Mouse (Mus musculus): ENCODE results near the gene Dennd4a. TPM values are rescaled to one million over a fixed set of nuclear protein-coding genes. Genes with fewer than 3 reads are reported as not detected.

The Dennd4a gene
- polyA plus RNA-seq, 1 experiment from 2014 or later = 12.0 TPM

- no peaks in the 10 kb centered on the region for H3K9me3 ChIP-seq
- 77% methylated on average over 6 of the region's 6 CpGs for WGBS
- no peak overlapping the region for H3K27ac ChIP-seq
- H3K27me3 ChIP-seq (replicated peaks) = no peaks in the 10 kb centered on the region
- no peak overlapping the region for H3K4me2 ChIP-seq
- no peak for ATAC-seq (replicated peaks)
- no peaks in the 10 kb centered on the region for H3K36me3 ChIP-seq (replicated peaks)
- no peak overlapping the region for H3K4me3 ChIP-seq
- no peaks in the 10 kb centered on the region for H3K4me1 ChIP-seq
- no peak overlapping the region for H3K9ac ChIP-seq
Measured at GRCm38 (mm10) chr9:64830092-64830618, 19.0 kb downstream of the Dennd4a start.

- no peaks in the 10 kb centered on the region for H3K9me3 ChIP-seq
- no peaks in the 10 kb centered on the region for H3K27me3 ChIP-seq (replicated peaks)
- ATAC-seq (replicated peaks) = no peak
- WGBS = 91% methylated on average over 7 of the region's 7 CpGs
- H3K4me3 ChIP-seq = no peak overlapping the region
- no peaks in the 10 kb centered on the region for H3K36me3 ChIP-seq (replicated peaks)
- no peak overlapping the region for H3K4me2 ChIP-seq
- no peaks in the 10 kb centered on the region for H3K4me1 ChIP-seq
- no peak overlapping the region for H3K27ac ChIP-seq
- H3K9ac ChIP-seq = no peak overlapping the region
Measured at GRCm38 (mm10) chr9:64830641-64831040, 19.5 kb downstream of the Dennd4a start.

- Histone ChIP-seq H3K27me3 (replicated peaks) (no peaks in the 10 kb centered on the region), H3K9ac (no peak overlapping the region), H3K9me3 (no peaks in the 10 kb centered on the region), H3K36me3 (replicated peaks) (no peaks in the 10 kb centered on the region), H3K27ac (no peak overlapping the region), H3K4me3 (no peak overlapping the region), H3K4me2 (no peak overlapping the region), H3K4me1 (no peaks in the 10 kb centered on the region)
- no peak for ATAC-seq (replicated peaks)
- whole genome bisulfite sequencing = 96% methylated on average over 2 of the region's 2 CpGs
Measured at GRCm38 (mm10) chr9:64831760-64832159, 20.6 kb downstream of the Dennd4a start.

- no peaks in the 10 kb centered on the region for H3K9me3 ChIP-seq
- ATAC-seq (replicated peaks) = no peak
- no peak overlapping the region for H3K9ac ChIP-seq
- H3K36me3 ChIP-seq (replicated peaks) = no peaks in the 10 kb centered on the region
- no peaks in the 10 kb centered on the region for H3K4me1 ChIP-seq
- no peak overlapping the region for H3K4me3 ChIP-seq
- no peak overlapping the region for H3K27ac ChIP-seq
- H3K27me3 ChIP-seq (replicated peaks) = no peaks in the 10 kb centered on the region
- no peak overlapping the region for H3K4me2 ChIP-seq
- 95% methylated on average over 3 of the region's 3 CpGs for WGBS
Measured at GRCm38 (mm10) chr9:64834418-64834817, 23.3 kb downstream of the Dennd4a start.

- H3K27ac ChIP-seq = no peak overlapping the region
- WGBS = 90% methylated on average over 4 of the region's 4 CpGs
- peaks cover 11% of the 10 kb centered on the region; the same call in 1 of the 2 replicates for H3K36me3 ChIP-seq (replicated peaks)
- H3K9ac ChIP-seq = no peak overlapping the region
- no peaks in the 10 kb centered on the region for H3K9me3 ChIP-seq
- H3K27me3 ChIP-seq (replicated peaks) = no peaks in the 10 kb centered on the region
- no peak overlapping the region for H3K4me2 ChIP-seq
- H3K4me1 ChIP-seq = no peaks in the 10 kb centered on the region
- no peak overlapping the region for H3K4me3 ChIP-seq
- no peak for ATAC-seq (replicated peaks)
Measured at GRCm38 (mm10) chr9:64845355-64845754, 34.2 kb downstream of the Dennd4a start.

GRCm38 (mm10) chr9:64849548-64849947 is 38.4 kb downstream of the Dennd4a start:
- ATAC-seq (replicated peaks) = no peak
- Histone ChIP-seq H3K4me1 (no peaks in the 10 kb centered on the region), H3K4me2 (no peak overlapping the region), H3K9ac (no peak overlapping the region), H3K4me3 (no peak overlapping the region), H3K36me3 (replicated peaks) (peaks cover 6% of the 10 kb centered on the region; the same call in 1 of the 2 replicates), H3K27me3 (replicated peaks) (no peaks in the 10 kb centered on the region), H3K27ac (no peak overlapping the region), H3K9me3 (no peaks in the 10 kb centered on the region)
- 80% methylated on average over 1 of the region's 1 CpGs for WGBS

- H3K4me3 ChIP-seq = no peak overlapping the region
Measured at GRCm38 (mm10) chr9:64860083-64860482, 48.9 kb downstream of the Dennd4a start.

GRCm38 (mm10) chr9:64862687-64863086 is 51.5 kb downstream of the Dennd4a start:
- no peaks in the 10 kb centered on the region for H3K9me3 ChIP-seq
- peaks cover 5% of the 10 kb centered on the region for H3K36me3 ChIP-seq (replicated peaks)
- H3K4me1 ChIP-seq = no peaks in the 10 kb centered on the region
- 82% methylated on average over 2 of the region's 2 CpGs for WGBS
- H3K27ac ChIP-seq = no peak overlapping the region
- H3K4me2 ChIP-seq = no peak overlapping the region
- H3K9ac ChIP-seq = no peak overlapping the region
- no peak overlapping the region for H3K4me3 ChIP-seq
- no peaks in the 10 kb centered on the region for H3K27me3 ChIP-seq (replicated peaks)
- ATAC-seq (replicated peaks) = no peak

More at GRCm38 (mm10) chr9:64860083-64860482, 48.9 kb downstream of the Dennd4a start:
- Histone ChIP-seq H3K27ac (no peak overlapping the region), H3K9me3 (no peaks in the 10 kb centered on the region), H3K4me2 (no peak overlapping the region), H3K4me1 (no peaks in the 10 kb centered on the region), H3K36me3 (replicated peaks) (peaks cover 5% of the 10 kb centered on the region), H3K9ac (no peak overlapping the region), H3K27me3 (replicated peaks) (no peaks in the 10 kb centered on the region)
- no peak for ATAC-seq (replicated peaks)

- H3K4me2 ChIP-seq = no peak overlapping the region
- H3K27me3 ChIP-seq (replicated peaks) = no peaks in the 10 kb centered on the region
- ATAC-seq (replicated peaks) = no peak
- H3K9me3 ChIP-seq = no peaks in the 10 kb centered on the region
- 89% methylated on average over 5 of the region's 5 CpGs for WGBS
- H3K9ac ChIP-seq = no peak overlapping the region
- H3K4me3 ChIP-seq = no peak overlapping the region
- no peak overlapping the region for H3K27ac ChIP-seq
- H3K4me1 ChIP-seq = no peaks in the 10 kb centered on the region
- peaks cover 3% of the 10 kb centered on the region; the same call in 1 of the 2 replicates for H3K36me3 ChIP-seq (replicated peaks)
Measured at GRCm38 (mm10) chr9:64886008-64886407, 74.9 kb downstream of the Dennd4a start.

- Histone ChIP-seq H3K36me3 (replicated peaks) (peaks cover 25% of the 10 kb centered on the region; the same call in 1 of the 2 replicates), H3K27me3 (replicated peaks) (no peaks in the 10 kb centered on the region), H3K4me3 (no peak overlapping the region), H3K4me1 (no peaks in the 10 kb centered on the region), H3K27ac (no peak overlapping the region), H3K4me2 (no peak overlapping the region), H3K9ac (no peak overlapping the region), H3K9me3 (no peaks in the 10 kb centered on the region)
- WGBS = 87% methylated on average over 10 of the region's 10 CpGs
- no peak for ATAC-seq (replicated peaks)
Measured at GRCm38 (mm10) chr9:64896605-64897004, 85.5 kb downstream of the Dennd4a start.

- no peaks in the 10 kb centered on the region for H3K27me3 ChIP-seq (replicated peaks)
- no peak overlapping the region for H3K4me3 ChIP-seq
- ATAC-seq (replicated peaks) = no peak
- H3K36me3 ChIP-seq (replicated peaks) = peaks cover 13% of the 10 kb centered on the region
- no peaks in the 10 kb centered on the region for H3K4me1 ChIP-seq
- no peak overlapping the region for H3K9ac ChIP-seq
- H3K9me3 ChIP-seq = no peaks in the 10 kb centered on the region
- H3K27ac ChIP-seq = no peak overlapping the region
- WGBS = 24% methylated on average over 4 of the region's 4 CpGs
- no peak overlapping the region for H3K4me2 ChIP-seq
Measured at GRCm38 (mm10) chr9:64902866-64903265, 91.7 kb downstream of the Dennd4a start.

GRCm38 (mm10) chr9:64903386-64903785 is 92.2 kb downstream of the Dennd4a start:
- Histone ChIP-seq H3K4me2 (no peak overlapping the region), H3K9ac (no peak overlapping the region), H3K27ac (no peak overlapping the region), H3K4me1 (no peaks in the 10 kb centered on the region), H3K9me3 (no peaks in the 10 kb centered on the region), H3K27me3 (replicated peaks) (no peaks in the 10 kb centered on the region), H3K36me3 (replicated peaks) (peaks cover 13% of the 10 kb centered on the region; the same call in 1 of the 2 replicates), H3K4me3 (no peak overlapping the region)
- ATAC-seq (replicated peaks) = no peak
- 67% methylated on average over 3 of the region's 3 CpGs for WGBS

GRCm38 (mm10) chr9:64904917-64905640 is 93.9 kb downstream of the Dennd4a start:
- H3K9ac ChIP-seq = no peak overlapping the region
- no peak overlapping the region for H3K4me2 ChIP-seq
- 87% methylated on average over 14 of the region's 14 CpGs for WGBS
- ATAC-seq (replicated peaks) = no peak
- H3K27me3 ChIP-seq (replicated peaks) = no peaks in the 10 kb centered on the region
- no peak overlapping the region for H3K4me3 ChIP-seq
- no peaks in the 10 kb centered on the region for H3K9me3 ChIP-seq
- no peak overlapping the region for H3K27ac ChIP-seq
- H3K4me1 ChIP-seq = no peaks in the 10 kb centered on the region
- H3K36me3 ChIP-seq (replicated peaks) = peaks cover 13% of the 10 kb centered on the region; the same call in 1 of the 2 replicates
